Mouse (Mus musculus) CH12.LX (cell line): ENCODE results near the gene Dgkd. TPM values are rescaled to one million over a fixed set of nuclear protein-coding genes. Genes with fewer than 3 reads are reported as not detected.

Source experiments
- DNase-seq: peaks from one replicate; pipeline ENCODE4 v3.0.0-alpha.2; 2013; ENCODE audit errors: extremely low read depth
- H3K27ac ChIP-seq: 2 replicates; pipeline ENCODE4 v1.5.1; 2012; ENCODE audit warnings: low read depth, mild to moderate bottlenecking, control low read depth, moderate library complexity; ENCODE audit not compliant: insufficient read depth
- H3K27me3 ChIP-seq: replicated peaks from 2 replicates; pipeline ENCODE3; 2012; ENCODE audit warnings: inconsistent platforms
- H3K36me3 ChIP-seq, 2 experiments: replicated peaks in 1 of 2; 2 replicates each; pipeline versions ENCODE3 to v1.6.1; 2012; ENCODE audit warnings: inconsistent platforms in 1 of 2, low read length in 1 of 2, mild to moderate bottlenecking in 1 of 2, mixed read lengths in 1 of 2, moderate library complexity in 1 of 2; ENCODE audit not compliant: control insufficient read depth in 1 of 2, insufficient read depth in 1 of 2
- H3K4me1 ChIP-seq, 2 experiments: 2 replicates each; pipeline ENCODE4 v1.6.1; 2012; ENCODE audit warnings: inconsistent platforms in 1 of 2, moderate library complexity in 1 of 2; ENCODE audit not compliant: insufficient read depth in 2 of 2, control insufficient read depth in 1 of 2
- H3K4me2 ChIP-seq: 2 replicates; pipeline ENCODE4 v1.6.1; 2012; ENCODE audit warnings: low read depth, mild to moderate bottlenecking, control low read depth; ENCODE audit not compliant: poor library complexity, insufficient read depth, severe bottlenecking
- H3K4me3 ChIP-seq, 3 experiments: fragments of 150-350 bp in 1 of 3; sonication (generic) in 1 of 3; replicated peaks in 1 of 3; 2 replicates each; pipeline versions ENCODE3 to v1.5.1; 2011 to 2012; ENCODE audit warnings: low read depth in 2 of 3, low read length in 2 of 3, mild to moderate bottlenecking in 2 of 3, moderate library complexity in 2 of 3, control low read depth in 1 of 3, improper control_type of control experiment in 1 of 3, inconsistent platforms in 1 of 3, mixed read lengths in 1 of 3; ENCODE audit not compliant: poor library complexity in 1 of 3
- H3K79me2 ChIP-seq: replicated peaks from 2 replicates; pipeline ENCODE4 v1.6.1; 2012; ENCODE audit warnings: mild to moderate bottlenecking, moderate library complexity; ENCODE audit not compliant: control insufficient read depth, poor library complexity, insufficient read depth, severe bottlenecking; ENCODE audit errors: extremely low read depth
- H3K9ac ChIP-seq: 2 replicates; pipeline ENCODE4 v1.6.1; 2012; ENCODE audit warnings: low read depth, mild to moderate bottlenecking, control low read depth, moderate library complexity; ENCODE audit not compliant: insufficient read depth
- H3K9me3 ChIP-seq: replicated peaks from 2 replicates; pipeline ENCODE3; 2012; ENCODE audit warnings: low read length, inconsistent platforms, mixed read lengths
- CHD1 ChIP-seq: IDR thresholded peaks from 2 replicates; pipeline ENCODE4 v1.6.1; 2012; ENCODE audit warnings: low read depth, low read length, improper control_type of control experiment, inconsistent platforms
- CHD2 ChIP-seq: IDR thresholded peaks from 2 replicates; pipeline ENCODE4 v1.6.1; 2011; ENCODE audit warnings: low read length, improper control_type of control experiment
- CTCF ChIP-seq, 2 experiments: IDR thresholded peaks in 1 of 2; conservative IDR thresholded peaks in 1 of 2; 2 replicates each; pipeline ENCODE4 v1.5.1; 2011 to 2012; ENCODE audit warnings: low read depth in 2 of 2, low read length in 2 of 2, improper control_type of control experiment in 1 of 2, inconsistent platforms in 1 of 2, mild to moderate bottlenecking in 1 of 2, moderate library complexity in 1 of 2
- EP300 ChIP-seq: IDR thresholded peaks from 2 replicates; pipeline ENCODE4 v1.6.1; 2011; ENCODE audit warnings: low read length, improper control_type of control experiment
- KAT2A ChIP-seq: IDR thresholded peaks from 2 replicates; pipeline ENCODE4 v1.6.1; 2012; ENCODE audit warnings: low read length, improper control_type of control experiment, inconsistent platforms; ENCODE audit not compliant: insufficient replicate concordance
- MAFK ChIP-seq: IDR thresholded peaks from 2 replicates; pipeline ENCODE4 v1.6.1; 2011; ENCODE audit warnings: low read length, improper control_type of control experiment; ENCODE audit not compliant: insufficient replicate concordance
- MAX ChIP-seq: IDR thresholded peaks from 2 replicates; pipeline ENCODE4 v1.6.1; 2011; ENCODE audit warnings: low read length, improper control_type of control experiment
- MAZ ChIP-seq: IDR thresholded peaks from 2 replicates; pipeline ENCODE4 v1.6.1; 2012; ENCODE audit warnings: low read depth, mild to moderate bottlenecking, inconsistent platforms, low read length, improper control_type of control experiment, moderate library complexity
- MEF2A ChIP-seq: IDR thresholded peaks from 2 replicates; pipeline ENCODE4 v1.6.1; 2014; ENCODE audit warnings: low read depth, mild to moderate bottlenecking, inconsistent platforms, low read length, improper control_type of control experiment, borderline replicate concordance
- MXI1 ChIP-seq: IDR thresholded peaks from 2 replicates; pipeline ENCODE4 v1.6.1; 2011; ENCODE audit warnings: mild to moderate bottlenecking, low read depth, low read length, improper control_type of control experiment
- MYC ChIP-seq: IDR thresholded peaks from 2 replicates; pipeline ENCODE4 v1.6.1; 2011; ENCODE audit warnings: low read depth, mild to moderate bottlenecking, improper control_type of control experiment, low read length
- NELFE ChIP-seq: IDR thresholded peaks from 2 replicates; pipeline ENCODE4 v1.6.1; 2011; ENCODE audit warnings: low read depth, low read length, improper control_type of control experiment
- NRF1 ChIP-seq: IDR thresholded peaks from 2 replicates; pipeline ENCODE4 v1.6.1; 2014; ENCODE audit warnings: low read depth, mild to moderate bottlenecking, inconsistent platforms, low read length, improper control_type of control experiment, moderate library complexity
- PAX5 ChIP-seq: IDR thresholded peaks from 2 replicates; pipeline ENCODE4 v1.6.1; 2012; ENCODE audit warnings: low read length, inconsistent platforms, mixed read lengths
- POLR2A ChIP-seq: IDR thresholded peaks from 2 replicates; pipeline ENCODE4 v1.6.1; 2011; ENCODE audit warnings: low read depth, mild to moderate bottlenecking, improper control_type of control experiment, low read length
- POLR2AphosphoS2 ChIP-seq: IDR thresholded peaks from 2 replicates; pipeline ENCODE4 v1.6.1; 2011; ENCODE audit warnings: low read depth, low read length, improper control_type of control experiment
- SIN3A ChIP-seq: IDR thresholded peaks from 2 replicates; pipeline ENCODE4 v1.6.1; 2012; ENCODE audit warnings: low read length, improper control_type of control experiment, inconsistent platforms
- SMC3 ChIP-seq: IDR thresholded peaks from 2 replicates; pipeline ENCODE4 v1.6.1; 2011; ENCODE audit warnings: low read depth, low read length, improper control_type of control experiment
- TCF12 ChIP-seq: IDR thresholded peaks from 2 replicates; pipeline ENCODE4 v1.6.1; 2014; ENCODE audit warnings: low read depth, mild to moderate bottlenecking, inconsistent platforms, low read length, improper control_type of control experiment
- USF1 ChIP-seq: IDR thresholded peaks from 2 replicates; pipeline ENCODE4 v1.6.1; 2014; ENCODE audit warnings: low read depth, mild to moderate bottlenecking, inconsistent platforms, low read length, improper control_type of control experiment
- ZC3H11A ChIP-seq: IDR thresholded peaks from 2 replicates; pipeline ENCODE4 v1.6.1; 2012; ENCODE audit warnings: low read depth, mild to moderate bottlenecking, inconsistent platforms, low read length, improper control_type of control experiment
- ZNF384 ChIP-seq: IDR thresholded peaks from 2 replicates; pipeline ENCODE4 v1.6.1; 2012; ENCODE audit warnings: low read depth, low read length, improper control_type of control experiment, inconsistent platforms
- dilution Hi-C: fragments of 300-500 bp; cut with MboI; formaldehyde crosslinking; loops from 2 replicates; pipeline ENCODE4 v1.14.3; 2020; ENCODE audit warnings: low sequenced_read_pairs; ENCODE audit not compliant: extremely low pct_unique_long_range_greater_than_20kb, extremely low pct_ligation_motif_present
- in situ Hi-C: fragments of 300-500 bp; cut with MboI; formaldehyde crosslinking; loops from 3 replicates; pipeline ENCODE4 v1.14.3; 2019; ENCODE audit warnings: low sequenced_read_pairs, low pct_ligation_motif_present, low pct_unique_long_range_greater_than_20kb, mixed read lengths
- polyA plus RNA-seq: library from polyadenylated mRNA; unstranded; fragments of >175 nt; gene quantifications from 2 replicates; pipeline ENCODE4 v1.2.1, GENCODE M21; 2012; ENCODE audit warnings: low read depth; ENCODE audit not compliant: insufficient read length
- total RNA-seq, 2 experiments: library from RNA; depleted of rRNA; stranded (reverse); fragments of 300-350 nt in 1 of 2; fragments of >200 nt in 1 of 2; gene quantifications; 2 replicates each; pipeline ENCODE4 v1.2.3; 2012 to 2014

Dgkd gene
- total and polyA plus RNA-seq, 3 experiments, result 57.5 to 89.9 (median 73.8) TPM

DNA sequence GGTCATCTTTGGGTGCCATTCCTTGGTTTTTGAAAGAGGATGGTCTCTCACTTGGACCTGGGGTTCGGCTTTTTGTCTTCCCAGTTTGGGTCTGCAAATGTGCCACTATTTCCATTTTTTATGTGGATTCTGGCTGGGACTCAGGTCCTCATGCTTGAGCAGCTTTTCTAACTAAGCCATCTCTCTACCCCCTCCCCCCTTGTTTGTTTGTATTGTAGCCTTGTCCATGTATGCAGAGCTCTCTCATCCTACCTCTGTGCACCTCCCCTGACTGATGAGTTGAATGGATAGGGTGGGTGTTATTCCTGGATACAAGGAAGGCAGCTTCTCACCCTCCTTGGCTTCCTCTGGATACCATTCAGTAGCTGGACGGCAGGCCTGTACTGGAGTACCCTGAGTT lies 54.9 kb downstream of the Dgkd start:
- dilution Hi-C loops, result no loop called here
- Histone ChIP-seq H3K4me1 (peaks cover 2 to 52% of the 10 kb centered on the region in 2 experiments; a peak in 3 of 4 replicates), H3K27ac (no peak overlapping the region), H3K4me2 (no peak overlapping the region), H3K9ac (no peak overlapping the region), H3K27me3 (no peaks in the 10 kb centered on the region), H3K4me3 (no peak overlapping the region), H3K36me3 (peaks cover 23 to 72% of the 10 kb centered on the region in 2 experiments), H3K79me2 (peaks cover 19% of the 10 kb centered on the region), H3K9me3 (no peaks in the 10 kb centered on the region)
- in situ Hi-C loops, result no loop called here
- DNase-seq, result no peak
- TF ChIP-seq ZNF384, result no peak
- no peak for TF ChIP-seq NELFE
- no peak for TF ChIP-seq PAX5
- TF ChIP-seq EP300, result no peak
- TF ChIP-seq ZC3H11A, result no peak
- no peak for TF ChIP-seq MAX
- no peak for TF ChIP-seq CHD1
- TF ChIP-seq NRF1, result no peak
- TF ChIP-seq MYC, result no peak
- no peak for TF ChIP-seq CTCF (conservative IDR thresholded peaks at IDR 0.05 in 1 of 2, IDR thresholded peaks at IDR 0.05 in 1 of 2; ENCODE audit: low read depth in 2 of 2, low read length in 2 of 2)
- no peak for TF ChIP-seq SMC3
- no peak for TF ChIP-seq SIN3A
- no peak for TF ChIP-seq KAT2A

DNA sequence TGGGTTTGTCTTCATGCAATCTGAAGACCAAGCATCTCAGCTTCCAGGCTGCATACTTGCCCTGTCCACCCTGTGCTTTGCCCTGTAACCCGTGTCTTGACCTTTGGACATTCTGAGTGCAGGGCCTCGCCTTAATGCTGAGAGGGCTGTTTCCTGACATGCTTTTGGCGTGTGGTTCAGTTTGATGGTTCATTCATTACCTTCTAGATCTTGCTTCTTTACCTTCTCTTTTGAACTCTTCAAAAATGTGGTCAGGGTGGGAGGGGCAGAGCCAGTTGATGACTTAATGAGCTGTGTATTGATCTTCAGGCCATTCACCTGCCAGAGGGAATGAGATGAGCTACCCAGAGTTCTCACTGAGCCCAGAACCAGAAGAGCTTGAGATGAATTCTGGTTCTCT lies 55.6 kb downstream of the Dgkd start:
- H3K36me3 ChIP-seq, result peaks cover 23 to 73% of the 10 kb centered on the region in 2 experiments

More for the DNA sequence above, 55.6 kb downstream of the Dgkd start:
- dilution Hi-C loops, result no loop called here
- DNase-seq, result no peak
- Histone ChIP-seq H3K9me3 (no peaks in the 10 kb centered on the region), H3K27me3 (no peaks in the 10 kb centered on the region), H3K4me2 (no peak overlapping the region), H3K9ac (no peak overlapping the region), H3K79me2 (peaks cover 23% of the 10 kb centered on the region), H3K27ac (no peak overlapping the region), H3K4me1 (peaks cover 2 to 58% of the 10 kb centered on the region in 2 experiments; a peak in 3 of 4 replicates), H3K4me3 (no peak overlapping the region)
- in situ Hi-C loops, result no loop called here
- no peak for TF ChIP-seq MAFK
- no peak for TF ChIP-seq MAZ
- no peak for TF ChIP-seq MXI1
- TF ChIP-seq USF1, result no peak
- TF ChIP-seq TCF12, result no peak
- TF ChIP-seq POLR2A, result no peak
- no peak for TF ChIP-seq CHD2
- TF ChIP-seq KAT2A, result no peak
- no peak for TF ChIP-seq POLR2AphosphoS2
- no peak for TF ChIP-seq SMC3
- no peak for TF ChIP-seq MEF2A
